Mouse (Mus musculus) cerebellum, postnatal 10 days (tissue): ENCODE results near the gene Alox5ap.

Source experiments
- DNase-seq, 2 experiments: peaks; one replicate each; pipeline ENCODE4 v3.0.0; 2021; ENCODE audit warnings: mixed read lengths in 2 of 2

The Alox5ap gene

DNA sequence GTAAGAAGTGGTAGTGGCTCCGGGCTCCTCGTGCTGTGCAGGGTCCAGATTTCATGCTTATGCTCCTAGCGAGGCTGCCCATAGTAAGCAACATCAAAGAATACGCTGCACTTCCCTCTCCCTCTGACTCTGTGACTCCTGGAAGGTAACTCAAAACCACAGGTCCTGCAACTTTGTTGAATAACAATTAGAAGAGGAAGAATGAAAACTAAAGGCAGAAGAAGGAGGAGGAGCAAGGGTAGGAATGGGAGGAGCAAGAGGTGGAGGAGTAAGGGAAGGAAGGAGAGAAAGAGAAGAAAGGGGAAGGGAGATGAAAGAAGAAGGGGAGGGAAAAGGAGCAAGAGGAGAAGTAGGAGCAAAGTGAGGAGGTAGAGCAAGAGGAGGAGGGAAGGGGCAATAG is at the start of gene Alox5ap:
Gene Alox5ap, plus strand, starts transcription at position 363 of the 400 bp plus-strand sequence.
- no peak for DNase-seq

DNA sequence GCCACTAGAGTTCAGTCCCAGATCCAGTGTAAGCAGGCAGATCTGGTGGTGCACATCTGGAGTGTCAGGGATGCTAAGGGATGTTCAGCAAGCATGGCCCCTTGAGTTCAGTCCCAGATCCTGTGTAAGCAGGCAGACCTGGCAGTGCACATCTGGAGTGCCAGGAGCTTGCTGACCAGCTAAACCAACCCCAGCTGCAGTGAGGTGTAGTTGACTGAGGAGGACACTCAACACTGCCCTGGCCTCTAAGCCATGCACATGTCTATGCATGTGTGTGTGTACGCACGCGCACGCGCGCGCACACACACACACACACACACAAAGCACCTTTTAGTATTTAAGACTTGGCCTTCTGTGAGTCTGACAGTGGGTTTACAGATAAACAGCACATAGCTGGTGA is 49.0 kb upstream of the Alox5ap start:
- no peak for DNase-seq

DNA sequence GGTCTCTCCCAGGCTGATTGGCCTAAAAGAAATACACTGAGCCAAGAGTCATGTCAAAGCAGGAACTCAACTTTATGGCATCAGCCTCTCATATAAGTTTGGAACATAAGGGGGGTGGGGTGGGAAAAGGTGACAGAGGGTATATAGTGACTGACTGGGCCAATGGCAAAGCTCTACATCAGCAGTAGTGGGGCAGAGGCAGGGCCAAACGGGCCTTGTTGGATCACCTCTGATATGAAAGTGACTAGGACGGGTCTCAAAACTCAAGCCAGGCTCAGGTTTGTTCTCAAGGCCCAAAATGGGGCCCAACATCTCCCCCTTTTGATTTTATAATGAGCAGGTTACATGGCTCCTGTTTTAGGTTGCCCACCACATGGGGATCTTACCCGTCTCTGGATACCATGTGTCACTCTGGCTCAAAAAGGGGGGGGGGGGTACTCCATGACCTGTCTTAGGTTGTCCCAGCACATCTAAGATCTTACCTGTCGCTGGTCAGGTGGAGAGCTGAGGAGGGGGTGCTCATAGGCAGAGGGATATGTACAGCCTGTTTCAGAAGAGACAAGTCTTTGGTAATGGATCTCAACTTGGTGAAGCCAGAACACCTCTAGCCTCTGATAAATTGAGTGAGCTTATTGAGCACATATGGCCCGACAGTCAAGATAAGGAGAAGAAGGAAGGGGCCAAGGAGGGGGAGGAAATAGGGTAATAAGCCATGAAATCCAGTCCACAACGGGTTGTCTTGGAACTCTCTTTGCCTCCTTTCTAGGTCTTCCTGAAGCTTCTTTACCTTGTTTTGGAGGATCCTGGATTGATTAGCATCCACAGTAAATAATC is 46.8 kb upstream of the Alox5ap start:
- DNase-seq = no peak

DNA sequence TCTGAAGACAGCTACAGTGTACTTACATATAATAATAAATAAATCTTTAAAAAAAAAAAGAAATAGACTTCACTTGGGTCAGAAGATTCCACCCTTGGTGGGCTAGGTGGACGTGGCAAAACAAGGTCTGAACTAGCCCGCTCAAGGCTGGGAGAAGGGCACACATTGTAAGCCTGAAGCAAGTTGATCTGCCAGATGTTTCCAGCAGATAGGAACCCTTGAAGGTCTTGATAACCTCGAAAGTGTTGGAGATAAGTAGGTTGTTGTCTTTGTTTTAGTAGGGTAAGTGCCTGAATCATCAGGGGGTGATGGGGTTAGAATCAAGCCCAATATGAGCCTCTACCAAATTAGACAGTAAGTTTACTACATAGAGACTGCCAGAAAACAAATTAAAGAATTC is 45.1 kb upstream of the Alox5ap start:
- no peak for DNase-seq

DNA sequence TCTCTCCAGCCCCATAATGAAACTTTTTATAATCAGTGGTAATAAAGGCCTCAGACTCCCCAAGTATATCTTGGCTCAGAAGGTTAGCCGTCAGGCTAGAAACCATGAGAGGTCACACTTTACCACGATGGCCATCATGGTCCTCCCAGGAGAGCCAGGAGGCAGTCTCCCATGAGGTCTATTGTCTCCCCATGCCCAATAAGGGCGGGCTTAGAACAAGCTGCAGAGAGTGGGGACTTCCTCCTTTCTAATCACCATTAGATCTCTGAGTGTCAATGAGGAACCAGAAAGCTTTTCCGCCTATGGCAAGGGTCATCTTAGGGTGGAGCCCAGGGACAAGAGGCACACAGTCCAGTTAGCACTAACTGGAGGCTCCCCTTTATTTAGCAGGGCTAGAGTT is 43.2 kb upstream of the Alox5ap start:
- no peak for DNase-seq

DNA sequence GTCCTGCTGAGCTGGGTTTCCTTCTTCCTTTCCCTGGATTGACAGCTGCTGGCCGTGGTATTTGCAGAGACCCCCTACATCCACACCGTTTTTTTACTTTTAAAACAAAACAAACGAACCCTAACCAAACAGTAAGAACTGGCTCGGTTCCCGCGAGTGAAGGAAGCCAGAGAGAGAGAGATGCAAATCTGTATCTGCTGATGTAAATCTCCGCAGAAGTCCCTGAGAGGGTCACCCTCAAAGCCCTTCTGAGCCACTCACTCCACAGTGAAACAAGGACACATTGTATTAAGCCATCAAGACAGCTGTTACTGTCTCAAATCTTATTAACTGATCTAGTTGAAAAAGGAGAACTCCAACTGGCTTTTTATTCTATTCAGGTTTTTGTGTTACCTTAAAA is 39.9 kb upstream of the Alox5ap start:
- peak in 1 of 2 experiments; percentile 15 for DNase-seq

DNA sequence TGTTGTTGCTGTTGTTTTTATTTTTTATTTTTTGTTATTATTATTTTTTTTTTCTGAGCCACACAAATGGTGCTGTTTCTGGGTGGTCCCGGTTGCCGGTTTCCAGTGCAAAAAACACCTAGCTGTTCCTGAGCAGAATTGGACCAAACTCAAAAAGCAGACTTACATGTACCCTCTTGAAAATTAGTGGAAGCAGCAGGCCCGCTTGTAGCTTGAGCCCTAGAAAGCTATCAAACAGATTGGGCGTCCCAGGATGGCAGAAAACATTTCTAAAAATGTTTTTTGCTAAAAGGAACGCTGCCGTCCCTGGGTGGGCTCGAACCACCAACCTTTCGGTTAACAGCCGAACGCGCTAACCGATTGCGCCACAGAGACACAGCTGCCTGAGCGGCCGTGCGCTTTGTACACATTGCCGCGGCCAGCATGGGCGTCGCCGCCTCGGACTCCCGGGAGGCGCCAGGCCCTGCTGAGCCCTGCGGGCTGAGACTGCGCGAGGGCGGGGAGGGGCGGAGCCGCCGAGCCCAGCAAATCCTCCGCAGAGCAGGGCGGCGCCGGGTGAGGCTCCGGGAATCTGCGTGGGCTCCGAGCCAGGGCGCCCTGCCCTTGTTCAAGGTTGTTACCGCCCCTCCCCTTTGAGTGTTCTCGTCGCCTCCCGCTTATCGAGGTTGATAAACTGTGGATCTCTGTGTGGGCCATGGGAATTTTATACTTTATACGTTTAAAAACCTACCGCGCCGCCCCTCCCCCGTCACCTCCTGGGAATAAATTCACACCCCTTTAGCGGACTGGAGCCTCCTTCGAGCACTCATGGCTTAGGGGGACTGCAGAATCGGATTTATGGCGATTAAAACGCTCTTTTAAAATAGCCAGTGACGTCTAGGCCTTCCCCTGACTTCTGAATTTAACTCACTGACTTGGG is 35.6 kb upstream of the Alox5ap start:
- DNase-seq = peak; percentile 96 to 97

DNA sequence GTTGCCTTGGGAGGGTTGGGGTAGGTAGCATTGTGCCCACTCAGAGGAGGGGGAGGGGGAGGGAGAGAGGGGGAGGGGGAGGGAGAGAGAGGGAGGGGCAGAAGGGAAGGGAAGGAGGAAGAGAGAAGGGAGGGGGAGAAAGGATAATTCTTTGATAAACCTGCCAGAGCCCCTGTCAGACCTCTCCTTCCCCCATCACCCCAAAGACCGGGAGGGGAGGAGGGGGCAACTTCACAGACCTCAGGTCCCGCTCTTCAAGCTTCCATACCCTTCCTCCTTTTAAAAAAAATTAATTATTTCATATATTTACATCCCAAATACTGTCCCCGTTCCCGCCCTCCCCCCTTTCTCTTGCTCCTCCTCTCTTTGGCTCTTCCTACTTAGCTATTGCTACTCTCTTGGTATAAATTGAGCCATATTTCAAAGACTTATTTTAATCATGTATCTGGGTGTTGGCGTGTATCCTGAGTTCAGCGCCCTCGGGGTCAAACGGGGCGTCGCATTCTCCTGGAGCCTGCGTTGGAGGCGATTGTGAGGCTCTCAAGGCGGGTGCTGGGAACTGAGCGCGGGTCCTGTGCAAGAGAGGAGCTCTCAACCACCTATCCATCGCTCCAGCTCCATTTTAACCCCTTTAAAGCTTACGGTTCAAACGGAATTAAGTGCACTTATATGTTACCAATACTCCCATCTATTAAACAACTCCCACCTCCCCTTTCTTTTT is 34.8 kb upstream of the Alox5ap start:
- peak in 1 of 2 experiments; percentile 29 for DNase-seq

DNA sequence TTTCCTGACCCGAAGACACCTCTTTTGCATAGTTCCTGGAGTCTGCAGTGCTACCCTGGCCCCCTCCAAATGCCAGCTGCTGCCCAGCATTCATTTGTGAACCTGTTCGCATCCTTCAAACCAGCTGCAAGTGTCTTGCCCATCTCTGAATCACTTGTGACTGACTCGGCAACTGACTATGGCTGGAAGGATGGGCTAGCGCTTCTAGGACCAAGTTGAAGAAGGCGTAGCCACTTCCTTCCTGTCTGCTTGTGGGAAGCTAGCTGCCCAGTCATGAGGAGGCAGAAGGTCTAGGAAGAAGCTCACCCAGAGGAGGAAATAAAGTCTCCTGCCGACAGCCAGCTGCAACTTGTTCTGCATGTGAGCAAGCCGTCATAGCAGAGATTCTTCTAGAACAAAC is 29.6 kb upstream of the Alox5ap start:
- DNase-seq = no peak

DNA sequence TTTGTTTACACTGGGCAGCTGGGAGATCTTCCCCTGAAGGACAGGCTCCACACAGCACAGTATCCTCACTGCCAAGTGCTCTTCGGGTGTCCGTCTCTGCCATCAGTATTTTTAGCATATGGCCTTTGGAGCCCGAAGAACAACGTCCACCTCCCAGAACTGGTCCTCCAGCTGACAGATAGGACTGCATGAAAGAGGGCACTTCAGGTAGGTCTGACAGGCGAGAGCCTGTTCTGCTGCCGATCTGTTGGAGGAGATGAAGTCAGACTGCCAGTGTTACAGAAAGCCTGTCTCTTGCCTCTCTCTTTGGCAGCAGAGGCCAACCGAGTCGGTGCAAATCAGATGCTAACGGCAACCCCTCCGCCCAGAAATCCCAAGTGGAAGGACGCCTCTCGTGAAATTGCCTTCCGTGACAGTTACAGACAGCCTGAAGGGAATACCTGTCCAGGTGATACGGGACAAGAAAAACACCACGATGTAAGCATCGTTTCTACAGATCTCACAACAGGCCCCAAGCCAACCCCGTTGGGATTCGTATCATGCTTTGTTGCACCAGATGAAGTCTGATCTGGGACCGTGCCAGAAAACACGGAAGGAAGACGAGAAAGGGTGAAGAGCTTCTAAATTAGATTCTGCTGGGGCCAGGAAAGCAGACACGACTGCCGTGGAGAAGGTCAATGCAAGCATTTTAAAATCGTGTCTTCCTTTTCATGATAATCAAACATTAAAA is 27.2 kb upstream of the Alox5ap start:
- DNase-seq = peak; percentile 68 to 74

DNA sequence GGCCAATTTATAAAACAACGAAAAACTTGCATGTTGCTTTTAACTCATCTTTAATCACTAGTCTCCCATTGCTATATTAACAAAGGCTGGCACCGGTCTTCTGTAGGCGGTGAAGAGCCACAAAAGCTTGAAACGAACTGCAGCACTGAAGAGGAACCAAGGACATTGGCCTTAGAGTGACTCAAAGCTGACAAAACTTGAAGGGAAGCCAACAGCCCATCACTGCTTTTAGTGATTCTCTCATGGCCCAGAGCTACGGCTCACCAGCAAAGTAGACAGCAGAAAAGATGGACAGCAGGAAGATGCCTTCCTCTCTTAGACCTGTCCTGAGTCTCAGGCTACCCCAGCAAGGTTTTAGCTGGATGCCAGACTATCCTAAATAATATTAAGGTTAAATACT is 22.1 kb upstream of the Alox5ap start:
- DNase-seq = no peak

DNA sequence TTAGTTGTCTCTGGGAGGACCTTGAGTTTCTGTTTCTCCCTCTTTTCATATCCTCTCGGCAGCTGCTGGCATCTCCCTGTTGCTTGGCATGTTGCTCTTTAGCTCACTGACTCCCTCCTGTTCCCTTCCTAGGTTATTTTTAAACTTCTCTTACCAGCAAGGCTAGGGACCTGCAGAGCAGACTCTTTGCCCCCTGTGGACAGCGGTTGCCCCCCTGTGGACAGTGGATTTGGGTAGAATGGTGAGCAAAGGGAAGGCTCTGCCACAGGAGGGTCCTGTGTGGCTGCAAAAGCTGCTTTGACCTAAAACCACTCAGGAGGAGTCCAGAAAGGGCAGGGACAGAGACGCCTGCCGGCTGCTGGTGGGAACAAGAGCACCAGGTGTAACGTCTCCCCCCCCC is 21.5 kb upstream of the Alox5ap start:
- peak in 1 of 2 experiments; percentile 15 for DNase-seq

DNA sequence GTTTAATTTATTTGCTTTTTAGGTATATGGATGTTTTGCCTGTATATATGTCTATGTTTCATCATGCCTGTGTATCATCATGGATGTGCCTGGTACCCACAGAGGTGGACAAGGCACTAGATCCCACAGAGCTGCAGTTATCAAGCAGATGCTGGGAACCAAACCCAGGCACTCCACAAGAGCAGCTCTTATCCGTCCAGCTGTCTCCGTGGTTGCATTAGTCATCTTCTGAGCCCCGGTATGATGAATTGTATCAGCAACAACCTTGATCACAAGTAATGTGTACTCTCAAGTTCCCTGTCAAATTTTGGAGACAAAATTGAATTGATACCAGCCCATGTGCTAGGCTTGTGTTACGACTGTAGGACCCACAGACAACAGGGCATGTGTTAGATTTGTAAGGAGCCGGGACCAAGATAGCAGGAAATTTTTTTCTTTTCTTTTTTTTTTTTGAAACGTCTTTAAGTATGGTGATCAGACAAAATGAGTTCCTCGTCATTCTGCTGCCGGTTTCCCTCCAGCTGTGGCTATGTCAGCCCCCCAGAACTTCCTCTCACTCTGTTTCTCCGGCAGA is 19.1 kb upstream of the Alox5ap start:
- DNase-seq = no peak

DNA sequence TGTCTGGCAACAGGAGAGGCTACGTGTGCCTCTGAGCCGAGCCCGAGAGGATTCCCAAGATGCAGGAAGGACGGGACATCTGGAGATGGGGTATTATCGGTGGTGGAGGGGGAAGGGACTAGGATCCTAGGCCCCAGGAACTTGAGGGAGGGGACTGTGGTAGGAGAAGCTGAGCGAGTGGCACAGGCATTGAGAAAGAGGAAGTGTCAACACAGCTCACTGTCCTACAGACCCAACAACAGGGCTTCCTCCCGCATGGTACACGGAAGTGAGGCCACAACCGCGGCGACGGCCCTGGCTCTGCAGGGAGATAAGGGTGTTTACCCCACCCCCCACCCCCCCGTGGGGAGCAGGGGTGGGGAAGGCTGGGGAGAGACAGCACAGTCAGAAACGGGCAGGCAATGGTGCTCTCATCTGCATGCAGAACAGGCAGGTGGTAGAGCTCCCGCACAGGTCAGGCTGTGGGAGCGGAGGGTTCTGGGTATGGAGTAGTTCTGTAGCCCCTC is 18.5 kb upstream of the Alox5ap start:
- DNase-seq = peak in 1 of 2 experiments; percentile 16

DNA sequence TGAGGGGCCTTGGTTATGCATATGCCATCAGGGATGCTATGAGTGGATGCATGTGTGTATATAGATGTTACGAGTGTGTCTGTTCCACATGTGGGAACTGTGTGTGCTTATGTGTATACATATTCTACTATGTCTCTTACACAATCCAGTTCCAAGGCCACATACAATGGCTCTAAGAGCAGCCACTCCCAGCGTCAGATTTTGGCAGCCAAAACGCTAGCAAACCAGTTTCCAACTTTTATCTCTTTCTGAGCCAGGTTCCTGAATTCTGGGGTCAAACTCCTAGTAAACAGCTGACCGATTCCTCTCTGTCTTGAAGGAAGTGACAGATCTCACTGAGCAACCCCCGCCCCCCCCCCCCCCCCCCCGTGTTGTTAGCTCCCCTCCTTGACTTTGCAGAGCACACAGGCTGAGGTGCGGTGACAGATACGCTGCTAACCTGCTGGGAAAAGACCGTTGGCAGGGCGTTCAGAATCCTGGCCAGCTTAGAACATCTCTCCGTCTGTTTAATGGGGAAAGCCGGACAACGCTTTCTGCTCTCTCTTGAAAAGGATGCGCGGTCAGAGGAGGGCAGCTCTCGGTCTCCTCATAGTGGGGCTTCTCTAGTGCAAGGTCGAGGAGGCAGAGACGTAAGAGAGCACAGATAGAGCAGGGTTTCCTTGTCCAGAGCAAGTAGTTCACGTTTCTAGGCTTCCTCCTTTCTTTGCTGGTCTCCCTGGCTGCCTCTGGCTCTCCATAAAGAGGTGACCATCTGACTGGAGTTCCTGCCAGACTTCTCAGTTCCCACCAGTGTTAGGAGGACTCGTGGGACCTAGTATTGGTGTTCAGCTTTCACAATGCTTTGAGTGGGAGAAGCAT is 17.3 kb upstream of the Alox5ap start:
- DNase-seq = peak; percentile 77 to 80

DNA sequence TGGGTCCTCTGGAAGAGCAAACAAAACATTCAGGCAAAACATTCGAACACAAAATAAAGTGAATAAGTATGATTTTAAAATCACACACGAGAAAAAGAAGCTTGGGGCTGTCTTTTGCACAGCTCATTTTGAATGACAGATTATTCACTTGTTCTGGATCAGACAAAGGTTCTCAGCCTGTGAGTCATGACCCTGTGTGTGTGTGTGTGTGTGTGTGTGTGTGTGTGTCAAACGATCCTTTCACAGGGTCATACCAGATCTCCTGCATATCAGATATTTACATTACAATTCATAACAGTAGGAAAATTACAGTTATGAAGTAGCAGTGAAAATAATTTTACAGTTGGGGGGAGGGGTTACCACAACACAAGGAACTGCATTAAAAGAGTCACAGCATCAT is 12.3 kb upstream of the Alox5ap start:
- DNase-seq = no peak

DNA sequence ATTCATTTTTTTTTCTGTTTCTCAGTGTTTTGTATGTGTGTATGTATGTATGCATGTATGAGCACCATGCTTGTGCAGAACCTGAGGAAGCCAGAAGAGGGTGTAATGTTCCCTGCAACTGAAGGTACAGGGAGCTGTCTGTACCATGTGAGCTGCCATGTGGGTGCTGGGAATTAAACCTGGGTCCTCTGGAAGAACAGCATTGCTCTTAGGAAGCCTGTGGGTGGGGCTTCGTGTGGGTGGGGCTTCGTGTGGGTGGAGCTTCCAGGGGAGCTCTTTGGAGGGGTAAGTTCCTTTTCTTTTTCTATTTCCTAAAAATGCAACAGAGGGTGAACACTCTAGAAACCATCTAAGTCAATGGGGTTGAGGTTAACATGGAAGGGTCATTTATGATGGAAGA is 11.1 kb upstream of the Alox5ap start:
- no peak for DNase-seq

DNA sequence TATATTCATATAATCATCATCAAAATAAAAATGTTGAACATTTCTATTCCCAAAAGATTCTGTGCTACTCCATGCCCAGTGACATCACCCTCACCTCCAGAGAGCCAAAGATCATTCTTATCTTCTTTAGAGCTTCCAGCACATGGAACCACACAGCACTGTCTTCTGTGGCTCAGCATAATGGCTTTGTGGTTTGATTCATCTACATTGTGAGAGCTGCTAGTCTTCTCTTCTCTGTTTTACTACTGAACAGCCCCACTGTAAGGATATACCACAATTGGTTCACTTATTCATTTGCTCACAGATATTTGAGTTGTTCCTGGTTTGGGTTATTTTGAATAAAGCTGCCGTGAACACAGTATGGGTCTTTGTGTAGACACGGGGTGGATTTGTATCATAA is 9.0 kb upstream of the Alox5ap start:
- no peak for DNase-seq

DNA sequence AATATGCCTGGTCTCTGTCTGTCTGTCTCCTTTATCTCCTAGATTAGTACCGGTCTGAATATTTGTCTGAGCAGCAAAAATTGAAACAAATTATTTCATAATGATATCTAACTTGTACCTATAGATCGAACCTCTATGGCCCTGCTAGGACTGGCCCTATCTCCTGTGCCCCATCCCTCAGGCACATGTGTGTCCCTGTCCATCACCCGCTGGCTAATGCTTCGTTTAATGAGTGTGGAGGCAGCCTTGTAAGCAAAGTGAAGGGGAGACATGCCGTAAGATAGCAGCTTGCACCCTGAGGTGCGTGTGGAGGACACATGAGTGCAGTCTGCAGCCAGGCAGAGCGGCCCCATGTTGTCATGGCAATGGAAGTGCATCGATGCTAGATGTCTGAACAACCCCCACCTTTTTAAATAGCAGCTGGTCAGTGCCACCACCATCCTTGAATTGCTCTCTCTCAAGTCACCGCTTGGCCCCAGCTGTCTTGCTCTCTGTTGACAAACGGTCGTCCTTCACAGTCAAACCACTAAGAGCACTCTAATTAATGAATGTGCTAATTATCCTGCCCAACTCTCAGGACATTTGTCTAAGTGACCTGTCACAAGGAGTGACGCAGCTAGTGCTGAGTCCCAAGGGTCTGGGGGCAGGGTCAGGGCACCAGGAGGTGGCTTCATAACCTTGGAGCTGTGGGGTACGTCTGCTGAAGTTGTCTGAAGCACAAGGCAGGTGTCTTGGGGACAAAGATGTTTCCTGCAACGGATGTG is 6.9 kb upstream of the Alox5ap start:
- DNase-seq = peak; percentile 27

DNA sequence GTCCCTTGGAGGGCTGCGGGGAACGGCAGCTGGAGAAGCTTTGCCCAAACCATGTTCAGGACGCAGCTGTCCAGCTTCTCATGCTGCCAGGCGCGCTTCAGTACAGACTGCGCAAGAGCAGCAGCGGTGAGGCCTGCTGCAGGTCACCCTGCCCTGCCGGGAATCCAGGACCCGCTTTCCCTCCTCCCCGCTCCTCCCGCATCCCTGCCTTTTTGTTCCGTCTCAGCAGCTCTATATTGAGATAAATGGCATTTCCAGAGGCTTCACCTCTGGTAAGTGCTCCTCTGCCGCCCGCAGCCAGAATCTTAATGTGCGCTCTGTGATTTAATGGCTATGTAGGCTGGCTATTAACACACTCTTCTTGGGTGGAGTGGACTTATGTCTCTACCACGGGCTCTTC is 5.5 kb upstream of the Alox5ap start:
- DNase-seq = peak in 1 of 2 experiments; percentile 20
